Mouse (Mus musculus) neural tube, embryonic 14.5 days (tissue): ENCODE measurements at regions not wholly inside any gene's neighbourhood (a gene's known extent, or its start where the extent isn't known, plus 50 kb on each side); places are given as distances from the start of the nearest gene placed in this dataset.

Experiments
- ATAC-seq: fragments of 200-750 bp; cut with Nextera tagmentation; 2 replicates; pipeline ENCODE4 v1.8.0; 2017; ENCODE audit warnings: low read depth, mild to moderate bottlenecking, moderate TSS enrichment, moderate library complexity
- H3K27ac ChIP-seq: fragments of 300-500 bp; sonication (generic); 2 replicates; pipeline ENCODE4 v1.5.1; 2014; ENCODE audit warnings: low read depth, mild to moderate bottlenecking, control low read depth, low read length, moderate library complexity, mixed read lengths
- H3K27me3 ChIP-seq: fragments of 300-500 bp; sonication (generic); 2 replicates; pipeline ENCODE4 v1.6.1; 2014; ENCODE audit warnings: low read length; ENCODE audit not compliant: control insufficient read depth, insufficient read depth
- H3K36me3 ChIP-seq: fragments of 300-500 bp; sonication (generic); 2 replicates; pipeline ENCODE4 v1.6.1; 2014; ENCODE audit warnings: low read length, mixed read lengths; ENCODE audit not compliant: control insufficient read depth, insufficient read depth
- H3K4me1 ChIP-seq: fragments of 300-500 bp; sonication (generic); 2 replicates; pipeline ENCODE4 v1.6.1; 2014; ENCODE audit warnings: low read length; ENCODE audit not compliant: control insufficient read depth, insufficient read depth
- H3K4me2 ChIP-seq: fragments of 300-500 bp; sonication (generic); 2 replicates; pipeline ENCODE4 v1.6.1; 2014; ENCODE audit warnings: mild to moderate bottlenecking, low read depth, low read length, control low read depth
- H3K4me3 ChIP-seq: fragments of 300-500 bp; sonication (generic); 2 replicates; pipeline ENCODE4 v1.5.1; 2014; ENCODE audit warnings: low read depth, low read length, control low read depth, mixed read lengths
- H3K9ac ChIP-seq: fragments of 300-500 bp; sonication (generic); replicated peaks from 2 replicates; pipeline ENCODE4 v1.6.1; 2014; ENCODE audit warnings: low read depth, mild to moderate bottlenecking, control low read depth, low read length, mixed read lengths
- H3K9me3 ChIP-seq: fragments of 300-500 bp; sonication (generic); 2 replicates; pipeline ENCODE4 v1.6.1; 2016; ENCODE audit warnings: low read length; ENCODE audit not compliant: control insufficient read depth
- WGBS: fragments of 180-500 bp; shearing (Covaris S2); extraction: QIAGEN DNeasy Blood & Tissue Kit; methylation state at CpG from one replicate; pipeline ENCODE4 v1.1.7; 2014; 5-methylcytosine and 5-hydroxymethylcytosine counted together

GRCm38 (mm10) chr4:64335814-64336213 is 289.0 kb upstream of the Tnc start:
- no peak for ATAC-seq

GRCm38 (mm10) chr4:64330213-64330612 is 283.4 kb upstream of the Tnc start:
- Histone ChIP-seq H3K4me2 (no peak overlapping the region), H3K9ac (no peak overlapping the region), H3K27me3 (no peaks in the 10 kb centered on the region), H3K27ac (no peak overlapping the region), H3K36me3 (no peaks in the 10 kb centered on the region), H3K9me3 (no peaks in the 10 kb centered on the region), H3K4me3 (no peak overlapping the region), H3K4me1 (no peaks in the 10 kb centered on the region)
- 0 out of 2 replicates have a peak, but pooled peaks have one; percentile 14 for ATAC-seq
- WGBS: 20% methylated on average over 3 of the region's 3 CpGs

More at GRCm38 (mm10) chr4:64335814-64336213, 289.0 kb upstream of the Tnc start:
- 42% methylated on average over 2 of the region's 2 CpGs for WGBS
- Histone ChIP-seq H3K4me1 (no peaks in the 10 kb centered on the region), H3K9me3 (no peaks in the 10 kb centered on the region), H3K27ac (no peak overlapping the region), H3K4me3 (no peak overlapping the region), H3K36me3 (no peaks in the 10 kb centered on the region), H3K27me3 (no peaks in the 10 kb centered on the region), H3K9ac (no peak overlapping the region), H3K4me2 (no peak overlapping the region)

GRCm38 (mm10) chr4:64324391-64324790 is 277.6 kb upstream of the Tnc start:
- H3K9me3 ChIP-seq: no peaks in the 10 kb centered on the region
- H3K4me1 ChIP-seq: no peaks in the 10 kb centered on the region
- H3K27me3 ChIP-seq: no peaks in the 10 kb centered on the region
- no peak overlapping the region for H3K4me3 ChIP-seq
- 82% methylated on average over 3 of the region's 3 CpGs for WGBS
- H3K9ac ChIP-seq: no peak overlapping the region
- H3K36me3 ChIP-seq: no peaks in the 10 kb centered on the region
- H3K4me2 ChIP-seq: no peak overlapping the region
- H3K27ac ChIP-seq: no peak overlapping the region
- no peak for ATAC-seq

GRCm38 (mm10) chr4:64316553-64317347 is 269.9 kb upstream of the Tnc start:
- no peak for ATAC-seq
- Histone ChIP-seq H3K4me3 (no peak overlapping the region), H3K9me3 (no peaks in the 10 kb centered on the region), H3K27me3 (no peaks in the 10 kb centered on the region), H3K4me1 (no peaks in the 10 kb centered on the region), H3K27ac (no peak overlapping the region), H3K4me2 (no peak overlapping the region), H3K9ac (no peak overlapping the region), H3K36me3 (no peaks in the 10 kb centered on the region)
- WGBS: 65% methylated on average over 3 of the region's 3 CpGs

- Histone ChIP-seq H3K36me3 (no peaks in the 10 kb centered on the region), H3K9me3 (no peaks in the 10 kb centered on the region), H3K4me3 (no peak overlapping the region), H3K4me2 (no peak overlapping the region), H3K27me3 (no peaks in the 10 kb centered on the region), H3K27ac (no peak overlapping the region), H3K4me1 (no peaks in the 10 kb centered on the region), H3K9ac (no peak overlapping the region)
- 77% methylated on average over 2 of the region's 2 CpGs for WGBS
- no peak for ATAC-seq
Measured at GRCm38 (mm10) chr4:64296941-64297340, 250.1 kb upstream of the Tnc start.

- no peak for ATAC-seq
- Histone ChIP-seq H3K36me3 (no peaks in the 10 kb centered on the region), H3K9me3 (no peaks in the 10 kb centered on the region), H3K4me1 (no peaks in the 10 kb centered on the region), H3K9ac (no peak overlapping the region), H3K4me3 (no peak overlapping the region), H3K4me2 (no peak overlapping the region), H3K27me3 (no peaks in the 10 kb centered on the region), H3K27ac (no peak overlapping the region)
- WGBS: 78% methylated on average over 1 of the region's 1 CpGs
Measured at GRCm38 (mm10) chr4:64282471-64282870, 235.7 kb upstream of the Tnc start.

GRCm38 (mm10) chr4:64276980-64277379 is 230.2 kb upstream of the Tnc start:
- 6% methylated on average over 2 of the region's 2 CpGs for WGBS
- peak; percentile 61; the same call in 1 of the 2 replicates for ATAC-seq

GRCm38 (mm10) chr4:64274291-64274960 is 227.6 kb upstream of the Tnc start:
- Histone ChIP-seq H3K27me3 (no peaks in the 10 kb centered on the region), H3K9me3 (no peaks in the 10 kb centered on the region), H3K4me3 (no peak overlapping the region), H3K36me3 (no peaks in the 10 kb centered on the region), H3K27ac (no peak overlapping the region), H3K4me2 (no peak overlapping the region), H3K4me1 (no peaks in the 10 kb centered on the region), H3K9ac (no peak overlapping the region)
- WGBS: 92% methylated on average over 3 of the region's 3 CpGs
- peak; percentile 70 for ATAC-seq

More at GRCm38 (mm10) chr4:64276980-64277379, 230.2 kb upstream of the Tnc start:
- Histone ChIP-seq H3K4me1 (no peaks in the 10 kb centered on the region), H3K9ac (no peak overlapping the region), H3K4me2 (no peak overlapping the region), H3K36me3 (no peaks in the 10 kb centered on the region), H3K9me3 (no peaks in the 10 kb centered on the region), H3K27me3 (no peaks in the 10 kb centered on the region), H3K27ac (no peak overlapping the region), H3K4me3 (no peak overlapping the region)

- Histone ChIP-seq H3K27me3 (no peaks in the 10 kb centered on the region), H3K9me3 (no peaks in the 10 kb centered on the region), H3K9ac (no peak overlapping the region), H3K4me2 (no peak overlapping the region), H3K36me3 (no peaks in the 10 kb centered on the region), H3K4me1 (no peaks in the 10 kb centered on the region), H3K4me3 (no peak overlapping the region), H3K27ac (no peak overlapping the region)
- WGBS: 75% methylated on average over 5 of the region's 5 CpGs
- ATAC-seq: no peak
Measured at GRCm38 (mm10) chr4:64269846-64270245, 223.0 kb upstream of the Tnc start.
